In genomic region chrX:8893182-8893651, GRCm38 (mm10) we compare ENCODE assay signal across 8 mouse cellular contexts. TPM values are rescaled to one million over a fixed set of nuclear protein-coding genes. Genes with fewer than 3 reads are reported as not detected.
DNase-seq lines count a peak whose midpoint lies in the region; ATAC-seq and TF ChIP-seq lines count a peak whose summit lies in the region.

No protein-coding gene starts in this region.

- peak overlapping the region; percentile 74 for H3K9ac ChIP-seq in lung, embryonic 14.5 days
- peak overlapping the region; percentile 69 for H3K9ac ChIP-seq in embryonic facial prominence, embryonic 11.5 days (replicated peaks; ENCODE audit: low read length)
- H3K9ac ChIP-seq in hindbrain, embryonic 14.5 days = peak overlapping the region; percentile 90
- peak overlapping the region; percentile 6; the same call in 1 of the 2 replicates for H3K9ac ChIP-seq in liver, embryonic 13.5 days

- H3K27ac ChIP-seq in lung, embryonic 14.5 days (ENCODE audit: low read depth) = peak overlapping the region; percentile 86
- H3K27ac ChIP-seq in embryonic facial prominence, embryonic 11.5 days (replicated peaks; ENCODE audit: low read depth, low read length) = peak overlapping the region; percentile 56; the same call in 1 of the 2 replicates
- peak overlapping the region; percentile 90 for H3K27ac ChIP-seq in hindbrain, embryonic 14.5 days
- H3K27ac ChIP-seq in liver, embryonic 13.5 days = no peak overlapping the region

- no peaks in the 10 kb centered on the region for H3K36me3 ChIP-seq in lung, embryonic 14.5 days (ENCODE audit: insufficient read depth)
- H3K36me3 ChIP-seq in embryonic facial prominence, embryonic 11.5 days (replicated peaks; ENCODE audit: control insufficient read depth, insufficient read depth, low read depth, low read length) = no peaks in the 10 kb centered on the region
- no peaks in the 10 kb centered on the region for H3K36me3 ChIP-seq in hindbrain, embryonic 14.5 days (replicated peaks; ENCODE audit: control insufficient read depth, insufficient read depth)
- no peaks in the 10 kb centered on the region for H3K36me3 ChIP-seq in liver, embryonic 13.5 days

- H3K4me3 ChIP-seq in lung, embryonic 14.5 days (ENCODE audit: low read depth, low read length) = peak overlapping the region; percentile 53
- H3K4me3 ChIP-seq in embryonic facial prominence, embryonic 11.5 days (ENCODE audit: low read depth, low read length) = peak overlapping the region; percentile 52
- peak overlapping the region; percentile 57 for H3K4me3 ChIP-seq in hindbrain, embryonic 14.5 days (replicated peaks; ENCODE audit: low read length)
- peak overlapping the region; percentile 47 for H3K4me3 ChIP-seq in liver, embryonic 13.5 days (replicated peaks)

- H3K27me3 ChIP-seq in lung, embryonic 14.5 days (ENCODE audit: insufficient read depth, low read length) = no peaks in the 10 kb centered on the region
- no peaks in the 10 kb centered on the region for H3K27me3 ChIP-seq in embryonic facial prominence, embryonic 11.5 days (ENCODE audit: control insufficient read depth, insufficient read depth, low read length)
- H3K27me3 ChIP-seq in hindbrain, embryonic 14.5 days (ENCODE audit: control insufficient read depth, insufficient read depth, low read length) = no peaks in the 10 kb centered on the region
- H3K27me3 ChIP-seq in liver, embryonic 13.5 days = peaks cover 35% of the 10 kb centered on the region

- peak; percentile 36 for DNase-seq in lung, embryonic 14.5 days
- DNase-seq in lung, postnatal 25 days (ENCODE audit: low spot score) = no peak
- peak; percentile 12 to 15 for DNase-seq in adrenal gland, postnatal 36 days
- DNase-seq in embryonic facial prominence, embryonic 11.5 days (ENCODE audit: low spot score) = peak; percentile 21
- DNase-seq in hindbrain, embryonic 14.5 days (ENCODE audit: low spot score) = no peak
- DNase-seq in liver, embryonic 13.5 days = no peak
- peak; percentile 17 for DNase-seq in right cerebral cortex, postnatal 14 days
- DNase-seq in spleen, adult 18-20 months = no peak

- WGBS in lung, embryonic 14.5 days = 9% methylated on average over 21 of the region's 42 CpGs
- 12% methylated on average over 24 of the region's 42 CpGs for WGBS in embryonic facial prominence, embryonic 11.5 days
- WGBS in hindbrain, embryonic 14.5 days = 15% methylated on average over 22 of the region's 42 CpGs
- 16% methylated on average over 28 of the region's 42 CpGs for WGBS in liver, embryonic 13.5 days (ENCODE audit: insufficient replicate concordance)

- H3K4me1 ChIP-seq in lung, embryonic 14.5 days (ENCODE audit: insufficient read depth) = no peaks in the 10 kb centered on the region; the same call in 1 of the 2 replicates
- no peaks in the 10 kb centered on the region for H3K4me1 ChIP-seq in embryonic facial prominence, embryonic 11.5 days (ENCODE audit: control insufficient read depth, insufficient read depth, low read length)
- 0 out of 2 replicates have a peak, but pooled peaks cover 7% of the 10 kb centered on the region for H3K4me1 ChIP-seq in hindbrain, embryonic 14.5 days (replicated peaks; ENCODE audit: control insufficient read depth, insufficient read depth, low read length)
- no peaks in the 10 kb centered on the region for H3K4me1 ChIP-seq in liver, embryonic 13.5 days (replicated peaks)

- ATAC-seq in lung, embryonic 14.5 days (ENCODE audit: insufficient read depth) = peak; percentile 72
- ATAC-seq in embryonic facial prominence, embryonic 11.5 days (replicated peaks; ENCODE audit: insufficient number of reproducible peaks, low FRiP score, low TSS enrichment, low read depth) = peak; percentile 76
- ATAC-seq in hindbrain, embryonic 14.5 days (ENCODE audit: low FRiP score) = peak; percentile 80
- ATAC-seq in liver, embryonic 13.5 days (ENCODE audit: low read depth) = no peak

- H3K9me3 ChIP-seq in lung, embryonic 14.5 days (ENCODE audit: low read depth, low read length) = no peaks in the 10 kb centered on the region
- H3K9me3 ChIP-seq in embryonic facial prominence, embryonic 11.5 days (replicated peaks; ENCODE audit: control insufficient read depth, low read length) = no peaks in the 10 kb centered on the region
- H3K9me3 ChIP-seq in hindbrain, embryonic 14.5 days (ENCODE audit: control insufficient read depth, low read length) = no peaks in the 10 kb centered on the region
- no peaks in the 10 kb centered on the region for H3K9me3 ChIP-seq in liver, embryonic 13.5 days (replicated peaks)

- no peak for TF ChIP-seq CTCF in lung, embryonic 14.5 days (IDR thresholded peaks at IDR 0.05; ENCODE audit: low read depth)

- peak overlapping the region; percentile 67 for H3K4me2 ChIP-seq in lung, embryonic 14.5 days
- peak overlapping the region; percentile 66 for H3K4me2 ChIP-seq in embryonic facial prominence, embryonic 11.5 days (ENCODE audit: low read depth, low read length)
- peak overlapping the region; percentile 68 for H3K4me2 ChIP-seq in hindbrain, embryonic 14.5 days (replicated peaks)
- H3K4me2 ChIP-seq in liver, embryonic 13.5 days = peak overlapping the region; percentile 54

RNA-seq across cellular contexts. Expression of gene B630019K06Rik, which starts 1.0 kb away (rescaled TPM):
- polyA plus RNA-seq in lung, embryonic 14.5 days (2014; fragmentation: Nextera tagmentation; extraction: Ambion mirVana) = 6.5 and 7.0 TPM in 2 replicates
- 10 to 100 TPM in 1 of 2 experiments, 1 to 10 TPM in 1; 8.1 to 10.2 TPM for total RNA-seq in adrenal gland, postnatal 36 days (2021)
- 5.5 and 5.8 TPM in 2 replicates for polyA plus RNA-seq in embryonic facial prominence, embryonic 11.5 days (2014; fragmentation: Nextera tagmentation; extraction: Ambion mirVana)
- 39.1 and 40.7 TPM in 2 replicates for polyA plus RNA-seq in hindbrain, embryonic 14.5 days (2014; fragmentation: Nextera tagmentation; extraction: Ambion mirVana)
- 0.22 and 0.33 TPM in 2 replicates for polyA plus RNA-seq in liver, embryonic 13.5 days (2015; fragmentation: Nextera tagmentation; extraction: Ambion mirVana)

RNA-seq across cellular contexts. Expression of gene Gm5751, which starts 19.2 kb away (rescaled TPM):
- not detected in 2 replicates for polyA plus RNA-seq in lung, embryonic 14.5 days (2014; fragmentation: Nextera tagmentation; extraction: Ambion mirVana)
- not detected for total RNA-seq in adrenal gland, postnatal 36 days (2021)
- not detected in 2 replicates for polyA plus RNA-seq in embryonic facial prominence, embryonic 11.5 days (2014; fragmentation: Nextera tagmentation; extraction: Ambion mirVana)
- polyA plus RNA-seq in hindbrain, embryonic 14.5 days (2014; fragmentation: Nextera tagmentation; extraction: Ambion mirVana) = not detected in 2 replicates
- polyA plus RNA-seq in liver, embryonic 13.5 days (2015; fragmentation: Nextera tagmentation; extraction: Ambion mirVana) = not detected in 2 replicates

RNA-seq across cellular contexts. Expression of gene Gm6592, which starts 49.4 kb away (rescaled TPM):
- not detected in 2 replicates for polyA plus RNA-seq in lung, embryonic 14.5 days (2014; fragmentation: Nextera tagmentation; extraction: Ambion mirVana)
- total RNA-seq in adrenal gland, postnatal 36 days (2021) = not detected
- polyA plus RNA-seq in embryonic facial prominence, embryonic 11.5 days (2014; fragmentation: Nextera tagmentation; extraction: Ambion mirVana) = not detected in 2 replicates
- not detected in 2 replicates for polyA plus RNA-seq in hindbrain, embryonic 14.5 days (2014; fragmentation: Nextera tagmentation; extraction: Ambion mirVana)
- polyA plus RNA-seq in liver, embryonic 13.5 days (2015; fragmentation: Nextera tagmentation; extraction: Ambion mirVana) = not detected in 2 replicates

Comparison
In these comparisons a context has a peak if more than half of its experiments do, and no peak if none do; other contexts are left out.
1. DNase-seq: peak in lung, embryonic 14.5 days (single experiment), adrenal gland, postnatal 36 days (2 of 2), embryonic facial prominence, embryonic 11.5 days (single experiment) and right cerebral cortex, postnatal 14 days (single experiment); none in lung, postnatal 25 days (single experiment), hindbrain, embryonic 14.5 days (single experiment), liver, embryonic 13.5 days (single experiment) and spleen, adult 18-20 months (0 of 2).
2. H3K9ac ChIP-seq: peak in every context shown above with its lines; median percentile 90 in hindbrain, embryonic 14.5 days; 74 in lung, embryonic 14.5 days; 69 in embryonic facial prominence, embryonic 11.5 days; 6 in liver, embryonic 13.5 days.
3. Peak in every context shown above with its lines, with median percentiles within 50 percentile points of each other: H3K4me2 ChIP-seq and H3K4me3 ChIP-seq.